Mouse (Mus musculus): Measurements from ENCODE around the gene Abtb1. TPM values are rescaled to one million over a fixed set of nuclear protein-coding genes. Genes with fewer than 3 reads are reported as not detected.

Abtb1 gene
- 28.3 and 31.6 TPM in 2 replicates for polyA plus RNA-seq (2015; fragmentation: Nextera tagmentation; extraction: Ambion mirVana)

DNA sequence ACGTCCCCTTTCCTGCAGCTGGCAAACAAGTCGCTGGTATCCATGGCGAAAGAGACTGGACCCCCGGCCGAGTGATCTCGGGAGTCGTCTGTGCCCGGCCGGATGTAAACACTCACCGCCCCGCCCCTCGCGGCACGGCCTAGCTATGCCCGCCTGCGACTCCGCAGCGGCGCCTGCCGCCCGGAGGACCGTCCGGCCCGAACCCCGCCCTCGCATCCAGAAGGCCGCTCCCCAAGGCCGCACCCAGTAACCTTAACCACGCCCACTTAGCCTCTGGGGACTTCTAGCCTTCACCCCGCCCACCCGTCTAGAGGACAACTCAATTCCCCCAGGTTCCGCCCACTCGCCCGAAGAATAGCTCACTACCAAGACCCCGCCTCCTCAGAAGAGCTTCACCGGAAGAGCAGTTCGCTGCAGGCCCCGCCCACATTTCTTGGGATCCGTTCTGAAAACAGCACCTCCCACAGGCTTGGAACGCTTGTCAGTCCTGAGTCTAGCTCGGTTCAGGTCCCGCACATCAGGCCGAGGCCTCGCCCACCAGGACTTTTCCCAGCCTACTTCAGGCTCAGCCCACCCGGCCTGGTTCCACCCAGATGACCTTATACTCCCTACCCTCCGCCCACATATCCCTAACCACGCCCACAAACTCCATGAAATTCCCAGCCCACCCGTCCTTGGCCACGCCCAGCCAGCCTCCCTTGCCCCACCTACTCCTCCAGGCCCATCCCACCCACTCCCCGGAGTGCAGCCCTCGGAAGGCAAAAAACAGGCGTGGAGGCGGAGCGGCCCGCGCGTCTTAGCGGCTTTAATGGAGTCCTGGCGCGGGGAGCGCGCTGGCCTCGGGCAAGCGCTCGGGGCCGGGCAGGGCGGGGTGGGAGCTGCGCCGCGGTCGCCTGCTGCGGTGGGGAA is at the start of gene Abtb1:
TSS of gene Abtb1 (minus strand) at position 204 of the 909 bp plus-strand sequence.
- peak within 1 kb of the TSS; percentile 97 for H3K4me3 ChIP-seq (ENCODE audit: low read length)
- peak; percentile 96 for ATAC-seq (replicated peaks; ENCODE audit: extremely low read depth, insufficient read depth, low FRiP score)
- peak within 1 kb of the TSS; percentile 92 for H3K9ac ChIP-seq (ENCODE audit: low read length)
- H3K36me3 ChIP-seq (ENCODE audit: control insufficient read depth, insufficient read depth): peaks cover 19% of the 10 kb centered on the region
- no peaks in the 10 kb centered on the region for H3K27me3 ChIP-seq (ENCODE audit: control insufficient read depth, insufficient read depth, low read length)
- under 1% methylated on average over 71 of the region's 72 CpGs for WGBS
- peak within 1 kb of the TSS; percentile 82 for H3K27ac ChIP-seq (ENCODE audit: low read length)
- H3K4me2 ChIP-seq (ENCODE audit: low read depth, low read length): peak within 1 kb of the TSS; percentile 97
- H3K4me1 ChIP-seq (ENCODE audit: control insufficient read depth, insufficient read depth, low read length): peaks cover 14% of the 10 kb centered on the region
- no peaks in the 10 kb centered on the region for H3K9me3 ChIP-seq (replicated peaks; ENCODE audit: control insufficient read depth, low read length)

GRCm38 (mm10) chr6:88890832-88891231 is 49.0 kb upstream of the Abtb1 start:
- Histone ChIP-seq H3K9ac (ENCODE audit: low read length) (no peak overlapping the region), H3K9me3 (replicated peaks; ENCODE audit: control insufficient read depth, low read length) (no peaks in the 10 kb centered on the region), H3K27ac (ENCODE audit: low read length) (no peak overlapping the region), H3K36me3 (ENCODE audit: control insufficient read depth, insufficient read depth) (peaks cover 75% of the 10 kb centered on the region), H3K27me3 (ENCODE audit: control insufficient read depth, insufficient read depth, low read length) (no peaks in the 10 kb centered on the region), H3K4me3 (ENCODE audit: low read length) (no peak overlapping the region), H3K4me2 (ENCODE audit: low read depth, low read length) (no peak overlapping the region), H3K4me1 (ENCODE audit: control insufficient read depth, insufficient read depth, low read length) (0 out of 2 replicates have a peak, but pooled peaks cover 3% of the 10 kb centered on the region)
- no peak for ATAC-seq (replicated peaks; ENCODE audit: extremely low read depth, insufficient read depth, low FRiP score)
- 87% methylated on average over 7 of the region's 7 CpGs for WGBS

DNA sequence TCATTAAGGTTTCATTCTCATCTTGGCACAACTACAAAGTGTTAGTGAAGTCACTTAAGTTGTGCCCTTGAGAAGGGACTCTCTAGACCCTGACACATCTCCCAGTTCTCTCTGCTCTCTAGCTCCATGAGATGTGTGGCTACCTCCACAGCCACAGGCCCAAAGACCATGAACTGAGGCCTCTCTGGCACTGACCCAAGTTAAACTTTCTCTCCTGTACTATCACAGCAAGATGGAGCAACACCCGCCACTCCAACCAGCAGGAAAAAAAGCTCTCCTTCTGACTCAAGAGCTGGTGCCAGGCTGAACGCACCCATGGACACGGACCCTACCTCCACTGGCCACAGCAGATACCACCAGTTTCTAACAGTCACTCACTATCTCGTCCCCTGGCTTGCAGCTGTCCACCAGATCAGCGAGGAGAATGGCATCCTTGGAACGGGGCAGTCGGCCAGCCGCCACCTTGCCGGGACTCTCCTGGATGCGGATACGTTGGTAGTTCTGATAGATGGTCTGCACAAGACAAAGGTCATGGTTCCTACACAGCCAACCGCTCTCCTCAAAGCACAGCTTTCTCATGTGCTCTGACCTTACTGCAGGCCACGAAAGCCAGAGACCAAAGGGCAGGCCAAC is 47.7 kb upstream of the Abtb1 start:
- H3K27ac ChIP-seq (ENCODE audit: low read length): no peak overlapping the region
- 80% methylated on average over 13 of the region's 13 CpGs for WGBS
- H3K27me3 ChIP-seq (ENCODE audit: control insufficient read depth, insufficient read depth, low read length): no peaks in the 10 kb centered on the region
- no peaks in the 10 kb centered on the region for H3K4me1 ChIP-seq (ENCODE audit: control insufficient read depth, insufficient read depth, low read length)
- no peak overlapping the region for H3K4me3 ChIP-seq (ENCODE audit: low read length)
- no peak overlapping the region for H3K4me2 ChIP-seq (ENCODE audit: low read depth, low read length)
- H3K9ac ChIP-seq (ENCODE audit: low read length): no peak overlapping the region
- H3K36me3 ChIP-seq (ENCODE audit: control insufficient read depth, insufficient read depth): peaks cover 85% of the 10 kb centered on the region
- no peak for ATAC-seq (replicated peaks; ENCODE audit: extremely low read depth, insufficient read depth, low FRiP score)
- H3K9me3 ChIP-seq (replicated peaks; ENCODE audit: control insufficient read depth, low read length): no peaks in the 10 kb centered on the region

GRCm38 (mm10) chr6:88886417-88886967 is 44.7 kb upstream of the Abtb1 start:
- peak; percentile 46 for ATAC-seq (replicated peaks; ENCODE audit: extremely low read depth, insufficient read depth, low FRiP score)
- no peak overlapping the region for H3K27ac ChIP-seq (ENCODE audit: low read length)
- H3K4me2 ChIP-seq (ENCODE audit: low read depth, low read length): no peak overlapping the region
- peaks cover 73% of the 10 kb centered on the region for H3K36me3 ChIP-seq (ENCODE audit: control insufficient read depth, insufficient read depth)
- H3K4me3 ChIP-seq (ENCODE audit: low read length): no peak overlapping the region
- 78% methylated on average over 2 of the region's 2 CpGs for WGBS
- H3K9me3 ChIP-seq (replicated peaks; ENCODE audit: control insufficient read depth, low read length): no peaks in the 10 kb centered on the region
- H3K9ac ChIP-seq (ENCODE audit: low read length): no peak overlapping the region
- H3K4me1 ChIP-seq (ENCODE audit: control insufficient read depth, insufficient read depth, low read length): no peaks in the 10 kb centered on the region
- H3K27me3 ChIP-seq (ENCODE audit: control insufficient read depth, insufficient read depth, low read length): no peaks in the 10 kb centered on the region

DNA sequence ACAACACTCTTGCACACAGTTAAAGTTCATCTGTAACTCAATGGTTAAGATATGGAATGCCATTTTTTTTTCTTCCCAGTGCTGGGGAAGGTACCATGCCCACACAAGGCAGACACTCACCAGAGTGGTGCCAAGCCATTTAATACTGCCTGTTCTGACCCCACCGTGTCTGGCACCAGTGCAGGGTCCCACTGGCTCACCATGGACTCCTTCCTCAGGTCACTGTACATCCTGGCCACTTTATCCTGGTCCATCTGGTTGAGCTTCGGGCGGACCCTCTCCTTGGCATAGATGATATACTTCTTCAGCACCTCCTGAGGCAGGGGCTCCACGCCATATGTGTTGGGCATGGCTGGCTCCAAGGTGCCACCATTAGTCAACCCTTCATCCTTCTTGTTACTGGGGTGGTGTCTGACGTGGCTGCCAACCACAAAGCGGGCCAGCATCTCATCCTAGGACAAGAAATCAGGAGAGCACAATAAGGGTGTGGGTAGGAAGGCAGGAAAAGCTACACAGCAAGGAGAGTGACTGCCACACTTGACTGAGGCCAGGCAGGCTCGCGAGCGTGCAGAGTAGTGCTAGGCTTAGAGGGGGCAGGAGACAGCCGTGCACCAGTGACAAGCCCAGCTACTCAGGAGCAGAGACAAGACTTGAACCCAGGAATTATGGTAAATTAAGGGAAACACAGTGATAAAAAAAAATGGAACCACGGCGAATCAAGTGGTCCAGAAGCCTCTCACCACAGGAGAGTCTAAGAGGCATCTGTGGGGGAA is 44.0 kb upstream of the Abtb1 start:
- Histone ChIP-seq H3K4me3 (ENCODE audit: low read length) (no peak overlapping the region), H3K27ac (ENCODE audit: low read length) (no peak overlapping the region), H3K36me3 (ENCODE audit: control insufficient read depth, insufficient read depth) (peaks cover 66% of the 10 kb centered on the region), H3K4me1 (ENCODE audit: control insufficient read depth, insufficient read depth, low read length) (no peaks in the 10 kb centered on the region), H3K9ac (ENCODE audit: low read length) (no peak overlapping the region), H3K9me3 (replicated peaks; ENCODE audit: control insufficient read depth, low read length) (no peaks in the 10 kb centered on the region), H3K4me2 (ENCODE audit: low read depth, low read length) (no peak overlapping the region), H3K27me3 (ENCODE audit: control insufficient read depth, insufficient read depth, low read length) (no peaks in the 10 kb centered on the region)
- no peak for ATAC-seq (replicated peaks; ENCODE audit: extremely low read depth, insufficient read depth, low FRiP score)
- 94% methylated on average over 12 of the region's 12 CpGs for WGBS

- Histone ChIP-seq H3K4me2 (ENCODE audit: low read depth, low read length) (no peak overlapping the region), H3K9ac (ENCODE audit: low read length) (no peak overlapping the region), H3K27ac (ENCODE audit: low read length) (no peak overlapping the region), H3K9me3 (replicated peaks; ENCODE audit: control insufficient read depth, low read length) (no peaks in the 10 kb centered on the region), H3K4me1 (ENCODE audit: control insufficient read depth, insufficient read depth, low read length) (no peaks in the 10 kb centered on the region), H3K27me3 (ENCODE audit: control insufficient read depth, insufficient read depth, low read length) (no peaks in the 10 kb centered on the region), H3K4me3 (ENCODE audit: low read length) (no peak overlapping the region), H3K36me3 (ENCODE audit: control insufficient read depth, insufficient read depth) (peaks cover 57% of the 10 kb centered on the region)
- 90% methylated on average over 17 of the region's 17 CpGs for WGBS
- no peak for ATAC-seq (replicated peaks; ENCODE audit: extremely low read depth, insufficient read depth, low FRiP score)
Measured at GRCm38 (mm10) chr6:88884690-88885089, 42.9 kb upstream of the Abtb1 start.

DNA sequence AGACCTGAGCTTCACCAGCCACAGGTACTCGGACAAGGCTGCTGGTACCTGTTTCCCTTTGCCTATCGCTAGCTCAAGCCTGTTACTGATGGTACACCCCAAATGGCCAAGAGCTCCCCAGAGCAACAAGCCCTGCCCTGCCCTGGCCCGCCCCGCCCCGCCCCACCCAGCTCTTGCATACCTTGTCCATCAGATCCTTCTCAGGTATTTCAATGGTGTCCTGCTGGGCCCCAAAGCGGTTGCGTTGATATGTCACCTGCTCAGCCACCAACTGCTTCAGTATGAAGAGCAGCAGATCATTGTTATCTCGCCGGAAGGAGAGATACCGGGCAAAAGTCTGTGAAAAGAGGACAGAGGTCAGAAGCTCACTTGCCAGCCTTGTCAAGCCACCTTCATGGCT is 42.4 kb upstream of the Abtb1 start:
- Histone ChIP-seq H3K4me3 (ENCODE audit: low read length) (no peak overlapping the region), H3K9me3 (replicated peaks; ENCODE audit: control insufficient read depth, low read length) (no peaks in the 10 kb centered on the region), H3K4me1 (ENCODE audit: control insufficient read depth, insufficient read depth, low read length) (no peaks in the 10 kb centered on the region), H3K4me2 (ENCODE audit: low read depth, low read length) (no peak overlapping the region), H3K27ac (ENCODE audit: low read length) (no peak overlapping the region), H3K9ac (ENCODE audit: low read length) (no peak overlapping the region), H3K36me3 (ENCODE audit: control insufficient read depth, insufficient read depth) (peaks cover 52% of the 10 kb centered on the region), H3K27me3 (ENCODE audit: control insufficient read depth, insufficient read depth, low read length) (no peaks in the 10 kb centered on the region)
- no peak for ATAC-seq (replicated peaks; ENCODE audit: extremely low read depth, insufficient read depth, low FRiP score)
- 91% methylated on average over 10 of the region's 10 CpGs for WGBS

DNA sequence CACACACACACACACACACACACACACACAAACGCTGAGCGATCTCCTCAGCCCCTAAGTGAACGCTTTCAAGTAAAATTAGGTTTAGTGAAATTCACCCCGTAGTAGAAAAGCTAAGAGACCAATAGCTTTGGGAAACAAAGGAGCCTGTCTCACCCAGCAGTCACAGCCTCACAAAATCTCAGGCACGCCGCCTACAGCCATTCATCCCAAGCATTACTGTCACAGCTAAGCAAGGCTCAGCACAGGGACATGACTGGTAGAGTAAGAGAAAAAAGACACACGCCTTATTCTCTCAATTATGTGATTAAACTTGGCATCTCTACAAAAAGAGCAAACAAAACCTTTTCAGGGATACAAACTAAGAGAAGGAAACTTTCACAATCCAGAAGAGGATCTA is 39.5 kb upstream of the Abtb1 start:
- H3K4me3 ChIP-seq (ENCODE audit: low read length): no peak overlapping the region
- no peak overlapping the region for H3K27ac ChIP-seq (ENCODE audit: low read length)
- H3K9ac ChIP-seq (ENCODE audit: low read length): no peak overlapping the region
- H3K27me3 ChIP-seq (ENCODE audit: control insufficient read depth, insufficient read depth, low read length): no peaks in the 10 kb centered on the region
- no peak overlapping the region for H3K4me2 ChIP-seq (ENCODE audit: low read depth, low read length)
- ATAC-seq (replicated peaks; ENCODE audit: extremely low read depth, insufficient read depth, low FRiP score): no peak
- 84% methylated on average over 7 of the region's 7 CpGs for WGBS
- H3K36me3 ChIP-seq (ENCODE audit: control insufficient read depth, insufficient read depth): peaks cover 27% of the 10 kb centered on the region
- no peaks in the 10 kb centered on the region for H3K4me1 ChIP-seq (ENCODE audit: control insufficient read depth, insufficient read depth, low read length)
- H3K9me3 ChIP-seq (replicated peaks; ENCODE audit: control insufficient read depth, low read length): no peaks in the 10 kb centered on the region
